23 mouse cellular contexts compared by ENCODE assay signal in genomic region chr9:45634978-45635377, GRCm38 (mm10).
DNase-seq lines count a peak whose midpoint lies in the region; ATAC-seq and TF ChIP-seq lines count a peak whose summit lies in the region.
"Had no signal": no experiment of that assay in that cellular context is flagged by ENCODE, and none has a peak within 500 bp of the region (broad histone marks: within the 10 kb centered on the region; RNA-seq: fewer than 3 reads in every experiment).

No protein-coding gene starts in this region.

- H3K4me3 ChIP-seq in forebrain, embryonic 15.5 days = no peak overlapping the region
- H3K4me3 ChIP-seq in forebrain, embryonic 11.5 days (ENCODE audit: low read depth, low read length) = no peak overlapping the region
- no peak overlapping the region for H3K4me3 ChIP-seq in limb, embryonic 13.5 days
- no peak overlapping the region for H3K4me3 ChIP-seq in limb, embryonic 10.5 days
- H3K4me3 ChIP-seq: erythroblast, embryonic 14.5 days; heart, adult 2 months; neural tube, embryonic 12.5 days; stomach, embryonic 15.5 days had no signal

- no peak for DNase-seq in forebrain, embryonic 11.5 days (ENCODE audit: low spot score)
- no peak for DNase-seq in limb, embryonic 10.5 days (ENCODE audit: low spot score)
- peak; percentile 66 for DNase-seq in brain, embryonic 14.5 days (ENCODE audit: low read depth)
- DNase-seq in retina, embryonic 14.5 days (ENCODE audit: low spot score) = peak; percentile 56
- DNase-seq in yolk sac, embryonic 10.5 days (ENCODE audit: low spot score) = no peak
- DNase-seq: adrenal gland, postnatal 36 days; B cell, adult 2 months; cerebellum, adult 8-10 months; gastrocnemius, postnatal 10 days; heart, adult 2 months; kidney, adult 9 months; kidney, postnatal 25 days; liver; right cerebral cortex, postnatal 25 days; thymus, adult 18-20 months; thymus, postnatal 4 days had no signal

- H3K36me3 ChIP-seq in forebrain, embryonic 15.5 days = no peaks in the 10 kb centered on the region
- no peaks in the 10 kb centered on the region for H3K36me3 ChIP-seq in forebrain, embryonic 11.5 days (ENCODE audit: control insufficient read depth, insufficient read depth, low read length)
- H3K36me3 ChIP-seq in limb, embryonic 13.5 days = no peaks in the 10 kb centered on the region
- no peaks in the 10 kb centered on the region for H3K36me3 ChIP-seq in limb, embryonic 10.5 days
- H3K36me3 ChIP-seq: neural tube, embryonic 12.5 days; stomach, embryonic 15.5 days had no signal

- no peak for TF ChIP-seq CTCF in brain, embryonic 14.5 days (IDR thresholded peaks at IDR 0.05; ENCODE audit: borderline replicate concordance, extremely low read depth, insufficient read depth, insufficient read length)

- no peak overlapping the region for H3K4me2 ChIP-seq in forebrain, embryonic 15.5 days (replicated peaks)
- H3K4me2 ChIP-seq in forebrain, embryonic 11.5 days (ENCODE audit: low read depth, low read length, severe bottlenecking) = no peak overlapping the region
- no peak overlapping the region for H3K4me2 ChIP-seq in limb, embryonic 13.5 days (replicated peaks)
- H3K4me2 ChIP-seq: neural tube, embryonic 12.5 days; stomach, embryonic 15.5 days had no signal

- H3K9ac ChIP-seq in forebrain, embryonic 15.5 days (replicated peaks) = no peak overlapping the region
- H3K9ac ChIP-seq in forebrain, embryonic 11.5 days (ENCODE audit: low read length) = no peak overlapping the region
- H3K9ac ChIP-seq in limb, embryonic 13.5 days = no peak overlapping the region
- H3K9ac ChIP-seq: neural tube, embryonic 12.5 days; stomach, embryonic 15.5 days had no signal

- no peak for TF ChIP-seq POLR2A in brain, embryonic 14.5 days (IDR thresholded peaks at IDR 0.05; ENCODE audit: borderline replicate concordance, extremely low read depth, insufficient read depth, insufficient read length, poor library complexity, severe bottlenecking)

- peaks cover 49% of the 10 kb centered on the region for H3K4me1 ChIP-seq in forebrain, embryonic 15.5 days
- peaks cover 6% of the 10 kb centered on the region for H3K4me1 ChIP-seq in forebrain, embryonic 11.5 days (replicated peaks; ENCODE audit: control insufficient read depth, insufficient read depth, low read length)
- peaks cover 32% of the 10 kb centered on the region for H3K4me1 ChIP-seq in limb, embryonic 13.5 days
- peaks cover 6% of the 10 kb centered on the region; the same call in 1 of the 2 replicates for H3K4me1 ChIP-seq in limb, embryonic 10.5 days

- H3K27ac ChIP-seq in forebrain, embryonic 15.5 days (replicated peaks) = peak overlapping the region; percentile 44
- H3K27ac ChIP-seq in forebrain, embryonic 11.5 days (ENCODE audit: low read depth, low read length) = no peak overlapping the region
- H3K27ac ChIP-seq in limb, embryonic 13.5 days = no peak overlapping the region
- H3K27ac ChIP-seq in limb, embryonic 10.5 days = no peak overlapping the region
- H3K27ac ChIP-seq: heart, adult 2 months; neural tube, embryonic 12.5 days; stomach, embryonic 15.5 days had no signal

- WGBS in forebrain, embryonic 15.5 days = 47% methylated on average over 4 of the region's 4 CpGs
- WGBS in forebrain, embryonic 11.5 days = 83% methylated on average over 4 of the region's 4 CpGs
- 72% methylated on average over 4 of the region's 4 CpGs for WGBS in limb, embryonic 13.5 days
- WGBS in limb, embryonic 10.5 days = 76% methylated on average over 4 of the region's 4 CpGs

- no peak for ATAC-seq in forebrain, embryonic 15.5 days (replicated peaks)
- ATAC-seq in forebrain, embryonic 11.5 days (replicated peaks; ENCODE audit: low FRiP score) = no peak
- 0 out of 2 replicates have a peak, but pooled peaks have one; percentile 48 for ATAC-seq in limb, embryonic 13.5 days (ENCODE audit: low FRiP score, low read depth)
- ATAC-seq: inflammation-experienced regulatory T-cells, adult 6 months; lung, postnatal 0 days had no signal

- H3K27me3 ChIP-seq in forebrain, embryonic 15.5 days = no peaks in the 10 kb centered on the region
- H3K27me3 ChIP-seq in forebrain, embryonic 11.5 days (ENCODE audit: control insufficient read depth, insufficient read depth, low read length) = no peaks in the 10 kb centered on the region
- H3K27me3 ChIP-seq in limb, embryonic 13.5 days = no peaks in the 10 kb centered on the region
- no peaks in the 10 kb centered on the region for H3K27me3 ChIP-seq in limb, embryonic 10.5 days (ENCODE audit: low read depth, poor library complexity, severe bottlenecking)
- H3K27me3 ChIP-seq: neural tube, embryonic 12.5 days; stomach, embryonic 15.5 days had no signal

- no peaks in the 10 kb centered on the region for H3K9me3 ChIP-seq in forebrain, embryonic 15.5 days
- no peaks in the 10 kb centered on the region for H3K9me3 ChIP-seq in forebrain, embryonic 11.5 days (ENCODE audit: control insufficient read depth, low read length)
- H3K9me3 ChIP-seq in limb, embryonic 13.5 days = no peaks in the 10 kb centered on the region
- H3K9me3 ChIP-seq in limb, embryonic 10.5 days (replicated peaks) = no peaks in the 10 kb centered on the region
- H3K9me3 ChIP-seq: stomach, embryonic 15.5 days had no signal

Comparison
In these comparisons a context has a peak if more than half of its experiments do, and no peak if none do; other contexts are left out.
1. DNase-seq: peak in brain, embryonic 14.5 days (single experiment) and retina, embryonic 14.5 days (single experiment); none in forebrain, embryonic 11.5 days (single experiment), limb, embryonic 10.5 days (single experiment) and yolk sac, embryonic 10.5 days (single experiment).